Mouse (Mus musculus) erythroblast, adult 5-6 weeks (primary cell): ENCODE results near the gene Myrf. TPM values are rescaled to one million over a fixed set of nuclear protein-coding genes. Genes with fewer than 3 reads are reported as not detected.
A peak's percentile ranks its signal among the peaks of the same experiment; 100 is the strongest.
"Not testable (repeated sequence)": the region's sequence is repeated elsewhere in the genome, so short reads cannot be mapped to it uniquely, and the experiment has no call there.

Experiments
- ATAC-seq: replicated peaks from 2 replicates; pipeline ENCODE4 v1.8.0; 2016; ENCODE audit warnings: moderate number of reproducible peaks, mild to moderate bottlenecking, moderate TSS enrichment, inconsistent platforms; ENCODE audit not compliant: poor library complexity, low FRiP score, severe bottlenecking
- total RNA-seq, 2 experiments: library from RNA; stranded (forward) in 1 of 2; stranded (reverse) in 1 of 2; fragments of 150-400 nt in 1 of 2; fragments of 200-764, 138-1000 nt in 1 of 2; gene quantifications; 2 replicates each; pipeline versions ENCODE4 v1.2.3 to v1.2.4; 2015 to 2017; ENCODE audit warnings: low replicate concordance in 2 of 2

The Myrf gene
- total RNA-seq, 2 experiments from 2014 or later: not detected

DNA sequence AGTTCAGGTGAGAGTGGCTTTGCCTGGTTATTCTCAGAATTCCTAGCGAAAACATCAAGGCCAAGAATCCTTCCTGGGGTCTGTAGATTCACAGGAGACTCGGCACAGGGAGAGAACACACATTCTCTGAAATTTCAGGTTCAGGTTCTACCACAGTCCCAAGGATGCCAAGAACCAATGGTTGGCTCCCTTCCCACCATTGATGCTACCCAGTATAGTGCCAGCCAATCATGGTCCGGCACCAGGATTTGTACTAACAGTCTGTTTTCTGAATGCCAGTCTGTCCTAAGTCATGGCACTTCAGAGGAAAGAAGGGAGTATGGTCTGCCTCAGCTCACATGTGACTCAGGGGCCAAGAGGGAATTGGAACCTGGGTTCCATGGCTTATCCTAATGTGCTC, 54.7 kb downstream of the Myrf start:
- no peak for ATAC-seq

DNA sequence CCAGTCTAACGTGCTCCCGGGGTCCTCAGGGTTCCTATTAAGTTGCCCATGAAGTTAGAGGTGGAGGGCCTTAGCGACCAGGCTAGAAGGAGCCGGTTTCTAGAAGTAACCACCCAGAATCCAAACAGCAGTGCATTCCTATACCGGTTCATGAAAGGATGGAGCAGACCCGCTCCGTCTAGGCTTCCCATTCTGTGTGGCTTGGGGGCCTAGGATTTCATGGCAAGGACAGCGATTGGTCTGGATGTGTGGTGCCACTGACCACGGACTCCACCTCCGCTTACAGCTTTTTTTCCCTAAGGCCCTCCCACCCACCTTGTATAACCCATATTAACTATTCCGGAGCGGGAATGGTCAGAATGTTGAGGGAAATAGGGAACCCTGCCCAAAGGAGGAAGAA, 56.5 kb downstream of the Myrf start:
- ATAC-seq: no peak

DNA sequence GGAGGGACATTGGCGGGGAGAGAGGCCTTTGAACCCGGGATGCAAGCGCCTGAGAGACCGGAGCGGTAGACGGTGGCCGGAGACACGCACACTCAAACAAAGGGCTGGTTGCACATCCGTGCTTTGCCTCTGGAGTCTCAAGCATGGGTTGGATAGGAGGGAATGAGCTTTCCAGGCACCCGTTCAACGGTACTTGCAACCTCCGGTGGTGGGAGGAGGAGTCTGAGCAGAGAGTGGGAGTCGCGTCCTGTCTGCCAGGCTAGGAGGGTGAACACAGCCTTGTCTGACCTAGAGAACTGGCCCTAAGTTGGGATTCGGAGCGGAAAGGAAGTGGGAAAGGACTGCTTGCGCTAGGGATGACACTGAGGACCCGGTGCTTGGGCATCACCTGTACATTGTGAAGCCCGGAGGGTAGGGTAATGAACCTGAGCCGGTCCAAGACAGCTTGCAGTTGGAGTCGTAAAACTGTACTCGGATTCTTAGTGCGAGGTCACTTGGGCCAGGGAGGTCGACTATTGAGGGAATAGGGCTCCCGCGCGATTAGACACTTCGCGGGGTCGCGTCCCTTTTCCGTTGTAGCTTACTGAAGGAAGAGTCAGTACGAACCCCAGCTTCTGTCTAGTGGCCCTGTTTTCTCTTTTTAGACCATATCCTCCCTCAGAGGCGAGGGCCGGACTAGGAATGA, 57.1 kb downstream of the Myrf start:
- peak; percentile 71 for ATAC-seq

DNA sequence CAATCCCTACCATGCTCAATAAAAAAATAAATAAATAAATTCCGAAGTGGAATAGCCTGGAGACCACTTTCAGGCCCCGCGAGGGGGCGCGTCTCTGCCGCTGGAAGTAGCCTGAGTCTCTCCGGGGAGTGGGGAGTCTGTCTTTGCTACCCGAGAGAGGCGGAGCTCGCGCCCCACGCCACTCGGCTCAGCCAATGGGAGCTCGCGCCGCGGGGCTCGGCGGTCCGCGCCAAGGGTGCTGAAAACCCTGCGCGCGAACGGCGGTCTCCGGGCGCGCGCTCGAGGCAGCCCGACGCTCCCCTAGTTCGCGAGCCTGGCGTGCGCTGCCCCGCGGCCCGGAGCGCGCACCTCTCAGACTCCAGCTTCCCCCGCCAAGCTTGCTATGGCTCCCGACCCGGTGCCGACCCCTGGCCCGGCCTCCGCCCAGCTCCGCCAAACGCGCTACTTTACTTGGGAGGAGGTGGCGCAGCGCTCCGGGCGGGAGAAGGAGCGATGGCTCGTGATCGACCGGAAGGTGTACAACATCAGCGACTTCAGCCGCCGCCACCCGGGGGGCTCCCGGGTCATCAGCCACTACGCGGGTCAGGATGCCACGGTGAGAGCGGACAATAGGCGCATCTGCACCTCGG, 57.8 kb downstream of the Myrf start, which contains the start of gene Fads1:
Gene Fads1 (plus strand): TSS at position 219 of the 629 bp plus-strand sequence.
- peak; percentile 89 for ATAC-seq

DNA sequence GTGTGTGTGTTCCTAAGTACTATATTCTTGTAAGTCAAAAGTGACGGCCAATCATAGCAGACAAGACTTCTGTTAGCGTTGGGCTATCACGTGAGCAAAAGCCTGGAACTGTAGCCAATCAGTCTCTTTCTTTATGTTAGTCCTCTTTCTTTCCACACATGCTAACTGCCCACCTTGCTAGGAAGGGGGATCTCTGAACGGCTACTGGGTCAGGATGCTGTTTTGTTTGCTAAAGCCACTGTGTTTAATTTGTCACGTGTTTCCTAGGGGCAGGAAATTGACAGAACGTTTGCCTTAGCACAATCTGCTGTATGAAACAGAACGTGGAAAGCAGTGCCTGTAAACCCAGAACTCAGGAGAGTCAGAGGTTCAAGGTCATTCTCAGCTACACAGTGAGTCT, 58.4 kb downstream of the Myrf start:
- ATAC-seq: peak; percentile 68

DNA sequence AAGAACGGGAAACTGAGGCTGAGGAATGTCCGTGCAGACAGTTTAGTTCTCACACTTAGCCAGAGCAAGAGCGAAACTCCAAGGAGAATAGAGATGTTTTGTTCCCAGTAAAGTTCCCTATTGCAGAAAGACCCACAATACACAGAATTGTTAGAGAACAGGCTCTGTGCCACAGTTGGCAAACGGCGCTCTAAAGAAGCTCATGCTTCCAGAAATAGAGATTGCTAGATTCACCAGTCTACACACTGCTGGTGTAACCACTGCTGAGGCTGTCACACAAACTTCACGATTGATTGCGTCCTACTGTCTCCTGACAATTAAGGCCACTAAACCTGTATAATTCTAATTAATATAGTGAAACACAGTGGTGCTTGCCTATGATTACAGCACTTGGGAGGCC, 59.3 kb downstream of the Myrf start:
- no peak for ATAC-seq

DNA sequence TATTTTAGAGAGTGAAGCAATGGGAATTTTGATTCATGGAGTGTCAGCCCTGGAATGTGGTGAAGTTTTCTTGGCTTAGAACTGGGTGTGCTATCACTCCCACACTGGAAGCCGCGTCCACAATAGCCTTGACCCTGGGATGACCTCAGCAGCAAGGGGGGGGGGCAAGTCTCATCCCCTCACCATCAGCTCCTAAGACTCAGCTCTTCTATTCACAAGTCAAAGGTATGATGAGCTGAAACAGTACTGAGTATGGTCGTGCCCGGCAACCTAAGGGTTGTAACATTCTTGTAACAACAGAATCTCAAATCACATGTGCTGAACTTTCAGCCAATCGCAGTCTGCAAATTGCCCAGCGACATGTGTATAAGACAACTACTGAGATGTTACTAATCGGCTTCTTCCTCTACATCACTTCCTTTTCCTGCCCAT, 63.6 kb downstream of the Myrf start:
- ATAC-seq: no peak

DNA sequence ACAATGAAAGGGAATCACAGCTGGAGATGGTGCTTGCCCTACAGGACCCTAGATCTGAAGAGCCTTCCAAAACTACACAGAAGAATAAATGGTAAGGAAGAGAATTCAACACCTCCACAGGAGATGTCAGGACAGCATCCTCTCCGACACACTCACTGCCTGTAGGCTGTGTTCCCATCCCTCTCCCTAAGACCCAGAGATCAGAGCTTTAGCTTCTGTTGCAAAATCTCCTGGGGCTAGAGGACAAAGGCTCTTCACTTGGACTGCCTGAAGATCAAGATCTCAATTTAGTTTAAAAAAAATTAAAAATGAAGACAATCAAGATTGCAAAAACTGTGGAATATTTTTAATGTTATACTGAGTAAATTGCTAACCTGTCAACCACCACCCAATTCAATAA, 64.1 kb downstream of the Myrf start:
- no peak for ATAC-seq

DNA sequence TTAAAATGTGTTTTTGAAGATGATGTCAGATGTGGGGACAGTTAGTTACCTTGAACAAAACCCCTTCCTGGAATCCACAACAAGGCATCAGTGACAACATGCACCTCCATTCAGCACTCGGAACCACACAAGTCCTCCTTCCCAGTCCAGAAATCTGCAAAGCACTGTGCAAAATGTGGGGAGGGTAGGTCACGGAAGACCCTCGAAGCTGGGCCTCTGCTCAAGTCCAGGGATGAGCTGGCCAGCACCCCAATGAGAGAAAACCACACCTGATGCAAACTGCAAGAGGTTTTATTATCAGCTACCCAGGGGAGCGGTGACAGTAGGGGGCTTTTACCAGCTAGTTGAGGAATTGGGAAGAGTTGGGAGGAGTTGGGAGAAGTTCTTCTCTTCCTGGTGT, 65.6 kb downstream of the Myrf start:
- no peak for ATAC-seq

DNA sequence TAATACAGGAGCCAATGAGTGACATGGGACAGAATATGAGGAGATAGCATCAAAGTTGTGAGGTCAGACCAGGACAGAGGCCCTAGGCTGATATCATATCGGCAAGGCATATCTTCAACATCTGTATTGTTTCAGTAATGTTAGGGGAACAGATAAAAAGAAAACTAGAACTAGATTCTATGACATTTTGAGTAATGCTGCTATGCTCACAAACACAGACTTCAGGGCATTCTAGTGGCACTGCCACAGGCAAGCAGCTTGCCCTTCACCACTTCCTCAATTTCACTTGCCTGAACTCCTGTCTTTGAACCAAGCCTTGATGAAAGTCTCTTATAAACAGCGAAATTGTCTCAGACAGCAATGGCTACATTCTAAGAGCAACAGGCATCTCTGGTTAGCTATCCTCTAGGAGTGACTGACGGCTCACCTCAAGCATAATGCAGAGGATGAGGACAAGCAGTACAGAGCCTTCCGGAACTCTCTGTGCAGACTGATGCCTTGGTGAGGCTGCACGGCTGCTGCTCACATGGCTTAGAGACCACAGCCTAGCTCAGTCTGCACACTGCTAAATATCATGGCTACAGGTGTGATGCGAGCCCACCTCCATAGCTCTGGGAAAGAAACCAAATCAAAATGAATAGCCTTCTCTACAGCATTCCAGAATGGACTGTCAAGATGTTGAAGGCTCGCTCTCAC, 66.6 kb downstream of the Myrf start:
- ATAC-seq: peak; percentile 48

DNA sequence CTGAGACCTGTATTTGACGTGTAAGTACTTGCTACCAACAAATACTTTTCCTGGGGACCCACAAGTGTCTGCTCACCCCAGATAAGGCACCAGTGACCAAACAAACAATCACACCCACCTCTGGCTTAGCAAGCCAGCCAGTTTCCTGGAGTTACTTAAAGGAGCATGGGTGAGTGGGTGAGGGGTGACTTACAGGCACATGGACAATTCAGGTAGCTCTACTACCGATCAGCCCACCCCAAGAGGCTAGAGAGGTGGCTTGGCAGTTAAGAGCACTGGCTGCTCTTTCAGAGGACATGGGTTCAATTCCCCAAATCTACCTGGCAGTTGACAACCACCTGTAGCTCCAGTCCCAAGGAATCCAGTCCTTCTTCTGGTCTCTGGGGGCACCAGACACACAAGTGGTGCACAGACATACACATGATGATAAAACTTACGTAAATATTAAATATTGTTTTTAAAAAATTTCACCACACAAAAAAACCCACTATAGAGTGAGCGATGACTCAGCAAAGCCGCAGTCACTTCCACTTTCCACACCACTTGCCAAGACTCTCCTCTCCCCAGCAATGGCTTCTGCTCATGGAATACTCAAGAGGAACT, 67.3 kb downstream of the Myrf start:
- peak; percentile 92 for ATAC-seq

DNA sequence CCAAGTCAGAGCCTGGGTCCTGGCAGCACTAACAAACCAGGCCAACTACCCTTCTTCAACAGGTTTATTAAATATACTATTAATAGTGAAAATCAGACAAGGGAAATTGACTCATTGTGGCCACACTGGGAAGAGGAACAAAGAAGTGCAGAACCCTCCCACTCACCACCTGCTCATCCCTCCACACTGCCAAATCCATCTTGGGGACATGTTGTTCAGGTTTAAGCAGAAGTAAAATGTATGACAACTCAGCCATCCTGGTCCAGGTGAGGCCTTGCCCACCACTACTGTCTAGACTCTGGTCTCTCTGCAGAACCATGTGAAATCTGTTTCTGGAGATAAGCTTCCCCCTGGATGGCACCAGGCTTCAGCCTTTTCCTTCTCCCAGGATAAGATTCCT, 68.7 kb downstream of the Myrf start:
- no peak for ATAC-seq

DNA sequence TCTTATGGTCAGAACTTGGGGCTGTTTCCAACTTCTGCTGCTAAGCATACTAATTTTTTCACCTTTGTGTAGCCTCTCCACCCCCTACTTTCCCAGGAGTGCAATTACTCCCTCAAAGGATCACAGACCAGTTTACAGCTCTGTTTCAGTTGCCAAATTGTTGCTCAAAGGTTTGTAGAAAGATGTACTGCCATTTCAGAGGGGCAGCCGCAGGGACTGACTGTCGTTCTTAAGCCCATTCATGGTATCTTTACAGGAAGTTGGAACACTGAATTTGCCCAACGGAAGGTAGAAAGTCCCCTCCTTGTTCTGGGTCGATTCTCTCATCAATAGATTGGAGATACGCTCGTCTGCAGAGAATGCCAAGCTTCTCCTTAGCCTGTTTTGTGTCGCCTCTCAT, 69.2 kb downstream of the Myrf start:
- ATAC-seq: no peak

DNA sequence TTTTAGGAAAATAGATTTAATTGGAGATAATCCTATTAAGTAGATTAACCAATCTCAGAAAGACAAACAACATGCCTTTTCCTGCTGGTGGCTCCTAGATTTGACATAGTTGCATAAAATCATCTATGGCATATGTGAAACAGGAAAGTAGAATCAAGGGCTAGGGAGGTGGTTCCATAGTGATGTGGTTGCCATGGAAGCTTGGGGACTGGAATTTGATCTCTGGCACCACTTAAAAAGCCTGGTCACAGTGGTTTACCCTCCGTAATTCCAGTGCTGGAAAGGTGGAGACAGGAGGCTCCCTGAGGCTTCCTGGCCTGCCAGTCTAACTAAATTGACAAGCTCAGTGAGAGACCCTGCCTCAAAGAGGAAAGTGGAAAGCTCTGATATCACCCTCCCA, 70.1 kb downstream of the Myrf start:
- no peak for ATAC-seq

DNA sequence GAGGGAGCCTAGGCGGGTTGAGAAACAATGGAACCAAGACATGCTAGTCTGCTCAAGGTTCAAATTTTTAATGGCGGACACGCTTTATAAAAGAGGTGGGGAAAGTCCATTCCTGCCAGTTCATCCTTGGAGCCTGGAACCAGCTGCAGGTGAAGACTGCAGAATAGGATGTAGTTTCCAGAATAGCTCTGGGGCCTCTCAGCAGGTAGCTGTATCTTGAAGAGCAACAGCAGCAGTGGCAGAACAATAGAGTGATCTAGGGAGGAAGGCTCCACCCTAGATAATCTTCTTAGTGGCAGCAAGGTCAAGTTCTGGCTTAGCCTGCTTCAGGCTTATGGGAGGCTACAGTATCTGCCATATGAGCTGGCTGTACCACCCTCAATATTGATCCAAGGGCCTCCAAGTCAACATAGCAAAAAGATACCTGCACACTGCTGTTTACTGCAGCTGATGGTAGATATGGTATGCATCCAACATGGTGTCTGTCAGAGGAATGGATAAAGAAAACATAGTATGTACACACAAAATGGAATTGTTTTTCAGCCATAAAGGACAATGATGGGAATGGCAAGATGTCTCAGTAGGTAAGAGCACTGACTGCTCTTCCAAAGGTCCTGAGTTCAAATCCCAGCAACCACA, 70.7 kb downstream of the Myrf start:
- not testable (repeated sequence) for ATAC-seq

DNA sequence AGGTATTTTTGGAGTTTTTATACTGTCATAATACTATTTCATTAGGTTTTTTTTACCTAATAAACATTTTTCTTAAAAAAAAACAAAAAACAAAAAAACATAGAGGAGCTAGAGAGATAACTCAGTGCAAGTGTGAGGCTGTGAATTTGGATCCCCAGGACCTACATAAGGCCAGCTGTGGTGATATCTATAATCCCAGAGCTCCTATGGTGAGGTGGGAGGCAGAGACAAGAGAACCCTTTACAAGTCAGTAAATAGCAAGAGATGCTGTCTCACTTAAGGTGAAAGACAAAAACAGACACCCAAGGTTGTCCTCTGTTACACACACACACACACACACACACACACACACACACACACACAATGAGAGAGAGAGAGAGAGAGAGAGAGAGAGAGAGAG, 71.4 kb downstream of the Myrf start:
- no peak for ATAC-seq

DNA sequence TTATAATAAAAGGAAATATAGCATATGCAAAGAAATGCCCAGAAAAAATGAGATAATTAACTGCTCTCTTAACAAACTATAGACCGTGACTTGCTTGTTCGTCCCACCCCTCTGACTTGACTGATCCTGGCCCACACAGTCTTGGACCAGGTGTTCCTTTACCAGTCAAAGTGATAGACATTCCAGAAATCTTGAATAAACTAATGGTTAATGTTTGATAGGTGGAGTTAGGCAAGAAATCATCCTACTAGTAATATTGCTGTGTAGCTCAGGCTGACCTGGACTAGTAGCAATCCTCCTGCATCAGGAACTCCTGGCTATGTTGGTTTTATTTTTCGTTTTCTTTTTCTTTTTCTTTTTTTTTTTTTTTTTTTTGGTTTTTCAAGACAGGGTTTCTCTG, 72.1 kb downstream of the Myrf start:
- ATAC-seq: no peak

DNA sequence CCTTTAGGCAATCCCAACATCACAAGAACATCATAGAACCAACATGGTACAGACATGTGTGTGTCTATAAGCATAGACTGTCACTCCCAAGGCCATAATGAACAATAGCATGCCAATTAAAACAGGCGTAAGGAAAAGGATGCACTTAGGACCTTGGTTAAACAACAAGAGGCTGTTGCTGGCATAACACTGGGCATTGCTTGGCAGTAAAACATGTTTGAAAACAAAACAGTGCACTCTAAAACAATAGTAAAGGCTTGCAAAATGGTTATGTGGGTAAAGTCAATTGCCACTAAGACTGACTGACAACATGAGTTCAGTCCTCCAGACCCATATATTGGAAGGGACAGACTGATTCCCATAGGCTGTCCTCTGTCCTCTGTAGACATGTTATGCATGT, 72.6 kb downstream of the Myrf start:
- no peak for ATAC-seq

DNA sequence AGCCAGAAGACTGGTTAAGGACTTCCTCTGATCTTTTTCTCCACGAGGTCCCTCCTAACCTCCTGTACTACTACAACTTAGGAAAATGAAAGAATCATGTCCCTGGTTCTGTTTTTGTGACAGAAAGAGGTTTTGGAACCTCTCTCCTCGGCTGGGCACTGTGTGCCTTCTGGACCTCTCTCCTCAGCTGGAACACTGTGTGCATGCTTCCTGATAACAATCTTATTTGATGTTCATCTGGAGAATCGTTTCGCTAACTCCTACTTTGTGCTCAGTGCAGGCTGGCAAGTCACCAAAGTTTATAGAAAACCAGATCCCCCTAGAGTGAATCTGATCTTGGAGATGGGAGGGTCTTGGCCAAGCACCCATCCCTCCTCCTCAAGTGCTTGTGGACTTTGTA, 73.4 kb downstream of the Myrf start:
- no peak for ATAC-seq

DNA sequence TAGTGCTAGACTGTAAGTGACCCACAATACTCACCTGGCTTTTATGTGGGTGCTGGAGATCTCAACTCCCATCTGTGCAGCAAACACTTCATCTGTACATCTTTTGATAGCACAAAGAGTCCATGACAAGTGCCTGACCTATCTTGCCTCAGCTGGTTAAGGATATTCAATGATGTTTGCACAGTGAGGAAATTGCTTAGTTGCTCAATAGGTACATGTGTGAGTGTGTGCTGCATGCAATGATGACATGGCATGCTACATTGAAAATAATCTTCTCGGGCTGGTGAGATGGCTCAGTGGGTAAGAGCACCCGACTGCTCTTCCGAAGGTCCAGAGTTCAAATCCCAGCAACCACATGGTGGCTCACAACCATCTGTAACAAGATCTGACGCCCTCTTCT, 74.6 kb downstream of the Myrf start:
- not testable (repeated sequence) for ATAC-seq
